Mouse (Mus musculus): ENCODE data around the gene Ptprh.
"Not testable (repeated sequence)": the region's sequence is repeated elsewhere in the genome, so short reads cannot be mapped to it uniquely, and the experiment has no call there.

Gene Ptprh

DNA sequence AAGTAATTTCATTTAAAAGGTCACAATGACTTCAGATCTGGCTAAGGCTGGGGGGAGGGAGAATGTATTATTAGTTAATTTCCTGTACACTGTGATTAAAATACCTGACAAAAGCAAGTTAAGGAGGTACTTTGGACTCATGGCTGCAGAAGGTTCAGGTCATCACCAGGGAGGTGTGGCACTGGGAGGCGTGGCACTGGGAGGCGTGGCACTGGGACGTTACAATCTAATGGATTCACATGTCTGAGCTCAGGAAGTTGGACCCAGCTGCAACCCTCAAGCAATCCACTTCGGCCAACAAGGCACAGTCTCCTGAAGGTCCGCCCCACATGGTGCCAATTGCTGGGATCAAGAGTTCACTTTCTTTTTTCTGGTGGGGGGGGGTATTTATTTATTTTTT is 4.2 kb upstream of the Ptprh start:
- DNase-seq (ENCODE audit: low spot score in 2 of 2) = no peak

DNA sequence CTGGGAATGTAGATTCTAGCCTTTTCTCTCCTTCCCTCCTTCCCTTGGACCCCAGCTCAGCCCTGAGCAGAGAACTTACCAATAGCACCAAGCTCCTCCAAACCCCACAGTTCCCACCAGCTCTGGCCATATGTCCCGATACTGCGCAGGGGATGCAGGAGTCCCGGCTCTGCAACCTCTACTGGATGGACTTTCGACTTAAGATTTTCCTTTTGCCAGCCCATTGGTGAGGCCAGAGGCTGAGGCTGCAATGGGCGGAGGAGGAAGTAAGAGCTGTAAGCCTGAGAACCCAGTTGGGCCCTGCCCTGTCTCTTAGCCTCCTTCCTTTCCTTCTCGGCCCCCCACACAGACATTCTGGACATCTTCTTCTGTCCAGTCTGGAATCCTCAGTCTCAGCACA is 872 bp downstream of the Ptprh start:
- no peak for DNase-seq (ENCODE audit: low spot score in 2 of 2)

DNA sequence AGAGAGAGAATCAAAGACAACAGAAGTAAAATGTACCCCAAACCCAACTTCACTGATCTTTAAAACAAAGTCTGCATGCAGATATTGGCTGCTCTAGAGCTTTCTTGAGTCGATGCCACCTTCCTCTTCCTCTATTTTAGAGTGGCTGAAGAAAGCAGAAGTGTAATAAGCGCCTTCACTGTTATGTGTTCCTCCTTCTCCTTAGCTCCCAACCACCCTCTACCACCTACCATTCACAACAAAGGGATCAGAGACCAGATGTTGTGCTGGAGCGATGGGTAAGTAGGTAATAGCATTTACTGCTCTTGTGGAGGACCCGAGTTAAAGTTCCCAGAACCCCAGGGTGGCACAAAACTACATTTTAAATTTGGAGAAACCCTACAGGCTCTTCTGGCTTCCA is 6.8 kb downstream of the Ptprh start:
- DNase-seq (ENCODE audit: low spot score in 2 of 2) = not testable (repeated sequence)

DNA sequence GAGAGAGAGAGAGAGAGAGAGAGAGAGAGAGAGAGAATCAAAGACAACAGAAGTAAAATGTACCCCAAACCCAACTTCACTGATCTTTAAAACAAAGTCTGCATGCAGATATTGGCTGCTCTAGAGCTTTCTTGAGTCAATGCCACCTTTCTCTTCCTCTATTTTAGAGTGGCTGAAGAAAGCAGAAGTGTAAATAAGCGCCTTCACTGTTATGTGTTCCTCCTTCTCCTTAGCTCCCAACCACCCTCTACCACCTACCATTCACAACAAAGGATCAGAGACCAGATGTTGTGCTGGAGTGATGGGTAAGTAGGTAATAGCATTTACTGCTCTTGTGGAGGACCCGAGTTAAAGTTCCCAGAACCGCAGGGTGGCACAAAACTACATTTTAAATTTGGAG is 22.4 kb downstream of the Ptprh start:
- DNase-seq (ENCODE audit: low spot score in 2 of 2) = not testable (repeated sequence)

DNA sequence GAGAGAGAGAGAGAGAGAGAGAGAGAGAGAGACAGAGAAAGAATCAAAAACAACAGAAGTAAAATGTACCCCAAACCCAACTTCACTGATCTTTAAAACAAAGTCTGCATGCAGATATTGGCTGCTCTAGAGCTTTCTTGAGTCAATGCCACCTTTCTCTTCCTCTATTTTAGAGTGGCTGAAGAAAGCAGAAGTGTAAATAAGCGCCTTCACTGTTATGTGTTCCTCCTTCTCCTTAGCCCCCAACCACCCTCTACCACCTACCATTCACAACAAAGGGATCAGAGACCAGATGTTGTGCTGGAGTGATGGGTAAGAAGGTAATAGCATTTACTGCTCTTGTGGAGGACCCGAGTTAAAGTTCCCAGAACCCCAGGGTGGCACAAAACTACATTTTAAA is 31.5 kb downstream of the Ptprh start:
- not testable (repeated sequence) for DNase-seq (ENCODE audit: low spot score in 2 of 2)

DNA sequence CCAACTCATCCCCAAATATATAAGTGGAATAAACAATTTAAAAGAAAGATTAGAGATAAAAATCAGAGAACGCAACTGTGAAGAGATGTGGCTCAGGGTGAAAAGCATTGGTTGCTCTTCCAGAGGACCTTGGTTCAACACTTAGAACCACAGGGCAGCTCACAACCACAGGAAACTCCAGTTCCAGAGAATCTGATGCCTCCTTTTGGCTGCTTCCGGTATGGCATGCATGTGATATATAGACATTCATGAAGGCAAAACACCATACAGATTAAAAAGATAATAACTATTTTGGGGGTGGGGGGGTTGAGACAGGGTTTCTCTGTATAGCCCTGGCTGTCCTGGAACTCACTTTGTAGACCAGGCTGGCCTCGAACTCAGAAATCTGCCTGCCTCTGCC is 41.2 kb downstream of the Ptprh start:
- no peak for DNase-seq (ENCODE audit: low spot score in 2 of 2)

DNA sequence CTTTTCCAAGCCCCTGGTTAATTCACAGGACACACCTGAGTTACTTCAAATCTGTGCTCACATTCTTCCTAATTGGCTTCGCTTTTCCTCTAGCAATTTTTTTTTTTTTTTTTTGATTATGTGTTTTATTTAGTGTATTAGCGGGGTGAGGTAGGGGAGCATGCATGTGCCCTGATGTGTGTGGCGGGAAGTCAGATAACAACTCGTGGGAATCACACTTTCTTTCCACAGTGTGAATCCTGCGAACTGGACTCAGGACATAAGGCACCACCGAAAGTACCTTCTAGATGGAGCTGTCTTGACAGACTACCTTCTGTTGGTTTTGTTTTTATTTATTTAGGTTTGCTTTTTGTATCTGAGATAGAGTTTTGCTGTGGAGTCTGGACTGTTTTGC is 46.7 kb downstream of the Ptprh start:
- no peak for DNase-seq (ENCODE audit: low spot score in 2 of 2)

DNA sequence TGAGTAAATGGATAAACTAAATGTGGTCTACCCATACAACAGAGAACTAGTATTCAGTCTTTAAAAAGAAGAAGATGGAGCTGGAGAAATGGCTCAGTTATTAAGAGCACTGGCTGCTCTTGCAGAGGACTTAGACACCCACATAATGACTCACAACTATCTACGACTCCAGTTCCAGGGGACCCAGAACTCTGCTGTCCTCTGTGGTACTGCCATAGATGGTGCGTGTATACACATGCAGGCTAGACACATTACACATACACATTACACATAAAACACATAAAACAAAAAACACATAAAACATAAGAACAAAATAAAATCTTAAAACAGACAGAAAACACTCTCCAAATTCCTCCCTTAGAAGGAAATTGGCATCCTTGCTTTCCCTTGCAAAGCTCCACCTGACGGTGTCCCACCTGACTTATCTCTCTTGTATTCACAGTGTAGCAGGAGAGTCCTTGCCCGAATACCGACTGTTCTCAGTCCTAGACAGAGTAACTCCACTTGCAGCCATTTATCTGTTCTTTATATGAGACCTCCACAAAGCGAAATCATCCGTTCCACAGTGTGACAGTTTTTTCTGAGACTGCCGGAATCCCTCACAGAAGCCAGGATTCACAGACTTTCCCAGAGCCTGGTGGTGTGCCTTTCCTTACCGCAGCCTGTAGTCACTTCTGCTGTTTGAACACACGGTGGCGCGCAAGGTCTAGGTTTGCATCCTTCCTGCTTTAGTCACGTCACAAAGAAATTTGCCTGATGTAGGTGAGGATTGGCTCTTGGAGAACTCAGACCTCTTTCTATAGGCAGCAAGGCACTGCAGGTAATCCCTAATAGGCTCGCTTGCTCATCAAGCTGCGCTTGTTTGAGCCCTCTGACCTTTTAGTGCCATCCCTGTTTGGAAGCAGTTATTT is 47.3 kb downstream of the Ptprh start:
- peak; percentile 63 to 79 for DNase-seq (ENCODE audit: low spot score in 2 of 2)

DNA sequence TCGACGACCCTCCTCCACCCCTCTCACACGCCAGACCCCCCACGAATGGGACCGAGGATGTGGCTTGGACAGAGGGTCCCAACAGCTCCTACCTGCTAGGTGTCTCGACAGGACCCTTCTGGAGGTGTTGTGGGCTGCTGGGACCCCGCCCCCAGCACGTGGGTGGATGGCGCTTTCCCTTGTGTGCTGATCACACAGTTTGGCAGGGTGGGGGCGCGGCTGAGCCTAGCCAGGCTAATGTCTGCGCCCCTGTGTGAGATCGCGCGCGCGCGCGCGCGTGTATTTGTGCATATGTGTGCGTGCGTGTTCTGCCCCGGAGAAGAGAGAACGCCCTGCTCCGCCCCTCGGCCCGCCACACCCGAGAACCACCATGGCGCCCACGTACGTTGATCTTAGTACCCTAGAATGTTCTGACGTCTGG is 56.6 kb downstream of the Ptprh start, which contains the start of gene Syt5:
TSS of gene Syt5 (minus strand) at position 321 of the 421 bp plus-strand sequence.
- DNase-seq (ENCODE audit: low spot score in 2 of 2) = no peak

DNA sequence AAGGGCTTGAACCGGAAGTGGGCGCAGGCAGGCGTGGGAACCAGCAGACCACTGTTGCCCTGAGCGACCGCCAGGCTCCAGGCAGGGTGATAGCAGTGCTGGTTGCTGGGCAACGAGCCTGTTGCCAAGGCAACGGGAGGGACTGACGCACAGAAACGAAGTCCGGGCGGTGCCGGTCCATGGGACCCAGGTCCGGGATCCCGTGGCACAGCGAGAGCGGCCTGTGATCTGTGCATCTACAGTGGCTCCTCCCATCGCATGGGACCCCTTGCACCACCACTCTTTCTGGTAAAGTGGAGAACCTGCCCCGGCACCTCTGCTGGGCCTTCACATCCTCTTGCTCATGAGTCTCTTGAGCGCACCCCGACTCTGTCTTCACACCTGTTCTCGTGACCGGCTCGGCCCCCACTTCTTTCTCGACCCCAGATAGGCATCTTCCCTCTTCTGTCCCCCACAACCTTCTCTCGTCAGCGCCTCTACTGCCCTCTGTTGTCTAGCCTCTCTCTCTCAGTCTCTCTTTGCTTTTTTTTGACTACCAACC is 57.2 kb downstream of the Ptprh start:
- peak; percentile 26 to 36 for DNase-seq (ENCODE audit: low spot score in 2 of 2)

DNA sequence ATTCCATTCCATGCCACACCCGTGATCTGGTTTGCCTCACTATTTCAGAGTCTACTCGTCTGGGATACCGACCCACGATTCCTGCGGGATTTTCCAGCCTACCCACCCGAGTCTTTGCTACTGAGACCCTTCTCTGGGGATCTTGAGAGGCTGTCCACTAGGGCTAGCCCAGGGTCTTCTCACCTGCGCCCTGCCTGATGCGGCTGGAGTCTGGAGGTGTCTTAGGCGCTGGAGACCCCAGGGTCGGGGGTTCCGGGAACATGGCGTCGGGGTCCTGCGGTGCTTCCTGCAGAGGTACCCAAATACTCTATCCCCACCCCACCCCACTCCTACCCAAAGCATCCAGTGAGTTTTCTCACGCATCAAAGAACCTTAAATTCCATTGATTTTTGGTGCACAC is 57.8 kb downstream of the Ptprh start:
- DNase-seq (ENCODE audit: low spot score in 2 of 2) = no peak

DNA sequence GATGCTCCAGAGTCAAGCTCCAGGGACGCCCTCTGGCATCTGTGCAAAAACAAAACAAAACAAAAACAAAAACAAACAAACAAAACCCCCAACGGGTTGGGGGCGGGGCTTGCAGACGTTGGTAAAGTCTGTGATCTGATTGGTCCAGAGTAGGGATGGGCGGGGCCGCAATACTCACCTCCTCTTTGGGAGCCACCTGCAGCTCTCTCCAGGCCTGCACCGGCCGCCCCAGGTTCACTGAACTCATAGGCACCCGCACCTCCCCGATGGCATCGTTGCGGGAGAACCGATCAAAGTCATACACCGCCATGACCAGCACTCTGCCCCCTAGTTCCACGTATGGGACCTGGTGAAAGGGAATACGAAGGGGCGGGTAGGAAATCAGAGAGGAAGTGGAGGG is 61.8 kb downstream of the Ptprh start:
- DNase-seq (ENCODE audit: low spot score in 2 of 2) = no peak

DNA sequence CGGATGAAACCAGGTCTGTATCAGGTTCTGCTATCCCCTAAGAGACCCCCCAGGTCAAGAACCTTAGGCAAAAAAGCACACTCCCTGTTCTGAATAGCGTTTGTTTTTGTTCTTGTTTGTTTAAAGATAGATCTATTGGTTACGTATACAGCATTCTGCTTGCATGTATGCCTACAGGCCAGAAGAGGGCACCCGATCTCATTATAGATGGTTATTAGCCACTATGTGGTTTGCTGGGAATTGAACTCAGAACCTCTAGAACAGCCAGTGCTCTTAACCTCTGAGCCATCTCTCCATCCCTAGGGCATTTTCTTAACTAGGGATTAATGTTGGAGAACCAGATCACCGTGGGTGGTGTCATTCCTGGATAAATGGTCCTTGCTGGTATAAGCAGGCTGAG is 62.5 kb downstream of the Ptprh start:
- no peak for DNase-seq (ENCODE audit: low spot score in 2 of 2)

DNA sequence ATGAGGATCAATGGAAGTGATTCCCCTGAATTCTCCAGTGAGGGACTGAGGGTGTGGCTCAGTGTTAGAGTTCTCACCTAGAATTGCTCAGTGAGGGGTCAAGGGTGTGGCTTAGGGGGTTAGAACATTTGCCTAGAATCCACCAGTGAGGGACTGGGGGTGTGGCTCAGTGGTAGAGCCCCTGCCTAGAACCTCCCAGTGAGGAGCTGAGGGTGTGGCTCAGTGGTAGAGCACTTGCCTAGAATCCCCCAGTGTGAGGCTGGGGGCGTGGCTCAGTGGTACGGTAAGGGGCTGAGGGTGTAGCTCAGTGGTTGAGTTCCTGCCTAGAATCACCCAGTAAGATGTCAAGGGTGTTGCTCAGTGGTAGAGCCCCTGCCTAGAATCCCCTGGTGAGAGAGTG is 64.8 kb downstream of the Ptprh start:
- DNase-seq (ENCODE audit: low spot score in 2 of 2) = no peak

DNA sequence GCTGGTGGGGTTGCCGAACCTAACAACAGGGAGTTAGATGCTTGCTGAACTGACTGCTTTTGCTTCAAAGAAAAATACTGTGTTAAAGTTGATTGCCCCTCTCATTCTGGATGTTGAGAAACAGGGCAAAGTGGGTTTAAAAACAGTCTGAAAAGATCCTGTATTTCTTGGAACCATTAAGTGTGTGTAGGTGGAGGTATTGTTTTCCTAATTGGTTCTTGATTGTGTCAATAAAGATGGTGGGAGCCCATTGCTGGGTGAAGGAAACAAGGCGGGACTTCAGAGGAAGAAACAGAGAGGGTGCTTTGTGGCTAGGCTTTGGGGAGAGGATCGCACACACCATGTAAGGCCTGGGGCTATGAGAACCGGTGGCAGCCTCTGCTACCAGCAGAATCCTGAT is 66.7 kb downstream of the Ptprh start:
- DNase-seq (ENCODE audit: low spot score in 2 of 2) = no peak

DNA sequence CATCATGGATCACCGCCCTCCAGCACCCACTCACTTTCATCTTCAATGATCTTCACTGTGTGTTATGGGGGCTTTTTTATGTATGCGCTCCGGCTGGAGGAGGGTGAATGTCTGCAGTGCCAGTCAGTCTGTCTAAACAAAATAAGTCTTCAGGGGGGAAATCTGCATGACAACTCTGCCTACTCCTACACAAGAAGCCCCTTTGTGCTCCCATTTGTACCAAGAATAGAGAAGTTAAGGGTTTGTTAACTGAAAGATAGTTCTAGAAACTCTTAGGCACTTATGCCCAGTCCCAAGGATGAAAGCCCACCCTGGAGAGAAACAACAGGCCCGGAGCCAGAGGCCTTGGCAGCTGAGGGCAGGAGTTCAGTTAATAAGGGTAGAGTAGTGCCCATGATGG is 67.5 kb downstream of the Ptprh start:
- no peak for DNase-seq (ENCODE audit: low spot score in 2 of 2)

DNA sequence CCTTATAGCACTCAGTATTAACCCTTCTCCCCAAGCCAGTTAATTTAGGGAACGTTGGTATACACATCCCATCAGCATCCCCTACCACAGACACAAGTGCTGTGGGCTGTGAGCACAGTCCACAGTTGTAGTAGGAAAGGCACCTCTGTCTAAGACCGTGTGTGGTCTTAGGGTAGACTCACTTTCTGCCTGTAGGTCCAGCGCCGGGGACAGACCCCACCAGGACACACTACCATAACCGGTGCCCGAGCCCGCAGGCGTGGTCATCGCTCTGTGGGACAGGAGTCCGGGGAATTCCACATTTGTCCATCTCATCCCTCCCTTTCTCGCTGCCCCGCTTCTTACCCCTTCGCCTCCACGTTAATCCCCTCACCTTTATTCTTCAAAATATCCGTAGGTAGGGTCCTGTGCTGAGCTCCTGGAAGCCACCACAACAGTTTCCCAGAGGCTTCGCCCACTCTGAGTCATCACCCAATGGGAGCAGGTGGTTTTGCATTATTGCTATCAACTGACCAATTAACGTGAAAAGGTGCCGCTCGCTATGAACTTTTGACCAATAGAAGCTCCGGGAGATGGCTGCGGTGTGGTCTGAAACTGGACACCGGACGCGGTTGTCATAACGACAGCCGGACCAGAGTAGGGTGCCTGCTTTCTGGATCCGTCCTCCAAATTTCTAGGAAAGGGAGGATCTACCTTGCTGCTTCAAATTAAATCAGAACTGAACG is 71.7 kb downstream of the Ptprh start, which contains the start of gene Dnaaf3:
TSS of gene Dnaaf3 (minus strand) at position 449 of the 725 bp plus-strand sequence.
- DNase-seq (ENCODE audit: low spot score in 2 of 2) = peak; percentile 24 to 47

DNA sequence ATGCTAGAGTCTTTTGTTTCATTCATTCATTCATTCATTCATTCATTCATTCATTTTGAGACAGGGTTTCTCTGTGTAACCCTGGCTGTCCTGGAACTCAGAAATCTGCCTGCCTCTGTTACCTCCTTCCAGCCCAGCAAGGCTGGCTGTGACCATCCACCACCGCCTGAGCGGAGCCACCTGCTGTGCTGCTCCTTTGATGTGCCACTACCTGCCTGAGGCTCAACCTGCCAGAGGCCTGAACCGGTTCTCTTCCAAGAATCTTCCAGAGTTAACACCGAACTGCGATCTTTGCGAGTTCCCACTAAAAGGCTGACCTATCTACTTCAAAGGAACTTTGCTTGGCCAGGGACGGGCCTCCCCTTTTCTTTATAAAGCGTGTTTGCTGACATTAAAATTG is 73.7 kb downstream of the Ptprh start:
- DNase-seq (ENCODE audit: low spot score in 2 of 2) = not testable (repeated sequence)

DNA sequence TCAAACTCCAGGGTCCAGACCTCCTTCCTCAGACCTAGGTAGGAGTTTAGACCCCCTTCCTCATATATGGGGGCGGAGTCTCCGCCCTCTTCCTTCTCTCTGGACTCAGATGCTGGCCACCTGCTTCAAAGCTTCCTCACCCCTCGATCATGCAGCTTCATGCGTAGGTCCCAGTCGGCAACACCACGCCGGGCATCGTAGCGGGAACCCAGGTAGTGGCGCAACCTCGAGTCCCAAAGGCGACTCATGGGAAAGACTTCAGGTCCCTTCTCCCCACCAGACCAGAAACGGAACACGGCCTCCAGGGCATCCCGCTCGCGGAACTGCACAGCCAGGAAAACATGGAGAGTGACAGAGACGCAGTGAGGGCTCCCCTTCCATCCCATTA is 76.5 kb downstream of the Ptprh start:
- DNase-seq (ENCODE audit: low spot score in 2 of 2) = no peak

DNA sequence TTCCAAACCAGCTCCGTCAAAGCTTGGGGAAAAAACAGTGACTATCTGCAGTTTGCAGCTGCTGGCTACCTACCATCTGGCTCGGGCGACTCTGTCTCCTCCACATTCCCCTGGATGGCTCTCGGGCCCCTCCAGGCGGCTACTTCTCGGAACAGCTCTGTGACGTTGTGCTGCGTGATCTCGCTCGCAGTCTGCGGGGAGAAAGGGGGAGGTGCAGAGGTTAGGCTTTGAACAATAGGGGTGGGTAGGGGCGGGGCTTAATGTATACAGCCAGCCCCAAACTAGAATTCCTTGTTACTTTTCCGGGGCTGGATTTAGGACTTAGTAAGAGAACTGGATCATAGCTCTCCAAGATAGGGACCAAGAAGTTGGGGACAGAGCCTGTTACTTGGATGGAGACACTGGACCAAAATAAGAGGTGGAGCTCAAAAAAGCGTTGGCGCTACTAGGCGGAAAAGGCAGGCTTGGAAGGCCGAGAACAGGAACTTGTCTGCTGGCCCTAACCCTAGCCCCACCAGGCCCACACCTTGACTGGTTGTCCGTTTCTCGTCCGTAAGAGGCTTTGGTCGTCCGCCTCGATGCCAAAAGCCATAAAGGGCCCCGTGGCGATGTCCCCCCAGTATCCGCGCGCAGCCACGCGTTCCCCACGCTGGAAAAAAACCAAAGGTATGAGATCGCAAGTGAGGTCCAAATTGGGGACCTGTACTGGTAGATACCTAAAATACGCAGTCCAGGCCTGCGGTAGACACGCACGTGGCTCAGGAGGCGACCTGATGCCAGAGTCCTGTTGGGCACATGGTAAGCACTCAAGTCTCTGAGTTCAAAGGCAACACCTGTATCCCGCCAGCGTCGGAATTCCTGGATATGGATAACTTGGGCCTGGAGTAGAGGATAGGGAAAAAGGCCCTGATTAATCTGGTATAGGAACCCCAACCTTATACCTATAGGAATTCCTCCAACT is 77.2 kb downstream of the Ptprh start:
- peak; percentile 64 to 77 for DNase-seq (ENCODE audit: low spot score in 2 of 2)

DNA sequence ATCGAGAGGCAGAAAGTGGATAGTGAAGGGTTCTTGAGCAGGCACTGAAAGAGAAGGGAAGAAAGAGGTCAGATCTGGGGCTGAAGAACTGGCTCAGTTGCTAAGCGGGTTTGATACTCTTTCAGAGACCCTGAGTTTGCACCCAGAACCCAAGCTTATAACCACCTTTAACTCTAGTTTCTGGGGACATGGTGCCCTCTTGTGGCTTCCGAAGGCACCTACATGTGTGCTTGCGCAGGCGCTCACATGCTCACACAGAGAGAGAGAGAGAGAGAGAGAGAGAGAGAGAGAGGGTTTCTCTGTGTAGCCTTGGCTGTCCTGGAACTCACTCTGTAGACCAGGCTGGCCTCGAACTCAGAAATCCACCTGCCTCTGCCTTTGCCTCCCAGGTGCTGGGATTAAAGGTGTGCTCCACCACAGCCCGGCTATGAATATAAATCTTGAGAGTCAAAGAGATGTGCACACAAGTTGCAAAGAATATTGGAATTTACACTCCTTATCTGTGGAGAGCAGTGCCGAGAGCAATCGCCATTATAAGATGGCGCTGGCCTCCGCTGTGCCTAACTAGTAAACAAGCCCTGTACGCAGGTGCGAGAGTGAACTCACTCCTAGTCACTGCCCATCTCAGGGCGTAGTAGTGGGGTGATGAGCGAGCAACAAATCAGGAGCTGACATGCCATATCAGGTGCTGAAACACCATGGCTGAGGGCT is 79.5 kb downstream of the Ptprh start, which contains the start of gene Tnni3:
TSS of gene Tnni3 (minus strand) at position 18 of the 711 bp plus-strand sequence.
- DNase-seq (ENCODE audit: low spot score in 2 of 2) = peak; percentile 30 to 53

Measured in natural killer cell, adult 2 months (primary cell).